Mouse (Mus musculus) urinary bladder, adult 18-20 months (tissue): ENCODE results near the gene Nfic.

Experiments used
- DNase-seq, 2 experiments: peaks; one replicate each; pipeline ENCODE4 v3.0.0; 2022; ENCODE audit warnings: low spot score in 2 of 2, mixed read lengths in 2 of 2

The Nfic gene

DNA sequence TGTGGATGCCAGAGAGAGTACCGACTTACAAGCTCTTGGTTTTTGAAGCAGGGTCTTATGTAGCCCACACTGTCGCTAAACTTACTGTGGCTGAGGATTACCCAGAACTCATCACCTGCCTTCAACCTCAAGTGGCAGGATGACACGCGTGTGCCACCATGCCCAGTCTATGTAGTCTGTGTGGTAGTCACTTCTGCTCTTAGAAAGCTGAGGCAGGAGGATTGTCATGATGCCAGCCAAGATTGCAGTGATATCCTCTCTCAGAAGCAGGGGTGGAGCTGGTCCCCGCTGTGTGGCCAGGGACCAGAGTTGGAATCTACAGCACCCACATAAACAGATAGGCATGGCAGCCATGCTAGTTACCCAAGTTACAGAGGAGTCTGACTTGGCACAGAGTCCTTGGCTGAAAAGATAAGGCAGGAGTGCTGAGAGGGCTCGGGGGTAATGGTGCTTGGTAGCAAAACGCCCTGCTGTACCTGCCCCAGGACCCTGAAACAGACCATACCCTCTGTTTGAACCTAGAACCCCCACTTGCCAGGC is 30.1 kb upstream of the Nfic start:
- no peak for DNase-seq

DNA sequence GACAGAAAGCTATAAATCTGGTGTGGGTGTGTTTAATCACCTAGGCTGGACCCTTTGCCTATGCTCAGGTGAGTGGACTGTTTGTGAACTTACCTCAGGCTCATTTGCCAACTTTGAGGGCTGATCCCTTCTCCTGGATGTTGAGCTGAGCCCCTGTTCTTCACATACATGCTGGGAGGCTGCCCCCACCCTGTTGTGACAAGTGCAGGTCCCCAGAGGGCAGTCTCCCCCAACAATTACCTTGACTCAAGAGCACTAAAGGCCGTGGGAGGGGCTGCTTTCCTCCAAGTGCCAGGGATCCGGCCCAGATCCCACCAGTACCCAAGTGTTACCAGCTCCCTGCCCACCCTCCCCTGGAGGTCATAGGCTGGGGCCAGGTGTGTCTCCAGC is 29.6 kb upstream of the Nfic start:
- DNase-seq, result no peak

DNA sequence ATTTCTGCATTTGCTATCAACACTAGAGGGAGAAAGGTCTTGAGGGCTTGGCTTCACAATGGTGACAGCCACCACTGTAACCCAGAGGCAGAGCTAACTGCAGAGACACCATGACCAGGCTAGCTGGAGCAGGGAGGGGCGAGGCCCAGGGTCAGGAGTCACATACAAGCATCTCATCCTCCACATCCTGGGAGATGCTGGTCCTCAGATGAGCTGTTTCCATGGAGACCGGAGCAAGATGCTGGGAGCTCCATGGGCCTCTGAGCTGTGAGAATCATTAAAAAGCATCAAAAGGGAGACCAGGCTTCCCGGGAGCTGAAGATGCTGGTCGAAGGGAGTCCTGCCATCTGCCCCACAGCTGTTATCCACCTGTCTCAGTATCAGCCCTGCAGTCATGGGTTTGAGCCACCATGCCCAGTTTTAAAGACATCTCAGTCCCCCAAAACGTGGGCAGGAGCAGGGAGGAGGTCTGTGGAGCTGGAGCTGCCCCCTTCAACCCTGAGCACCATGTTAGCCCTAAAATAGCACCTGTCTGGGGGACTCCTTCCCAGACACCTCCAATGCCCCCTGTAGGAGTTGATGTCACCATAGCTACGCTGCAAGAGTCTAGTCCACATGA is 29.1 kb upstream of the Nfic start:
- no peak for DNase-seq

DNA sequence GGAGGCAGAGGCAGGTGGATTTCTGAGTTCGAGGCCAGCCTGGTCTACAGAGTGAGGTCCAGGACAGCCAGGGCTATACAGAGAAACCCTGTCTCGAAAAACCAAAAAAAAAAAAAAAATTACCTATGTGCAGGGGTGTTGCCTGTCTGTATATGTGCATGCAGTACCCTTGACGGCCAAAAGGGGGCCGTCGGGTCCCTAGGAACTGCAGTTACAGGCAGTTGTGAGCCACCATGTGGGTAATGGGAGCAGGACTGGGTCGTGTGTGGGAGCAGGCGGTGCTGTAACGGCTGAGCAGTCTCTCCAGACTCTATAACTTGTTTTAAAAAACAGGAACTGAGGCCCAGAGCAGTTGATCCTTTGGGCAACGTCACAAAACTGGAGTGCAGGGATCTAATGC is 28.5 kb upstream of the Nfic start:
- DNase-seq, result no peak

DNA sequence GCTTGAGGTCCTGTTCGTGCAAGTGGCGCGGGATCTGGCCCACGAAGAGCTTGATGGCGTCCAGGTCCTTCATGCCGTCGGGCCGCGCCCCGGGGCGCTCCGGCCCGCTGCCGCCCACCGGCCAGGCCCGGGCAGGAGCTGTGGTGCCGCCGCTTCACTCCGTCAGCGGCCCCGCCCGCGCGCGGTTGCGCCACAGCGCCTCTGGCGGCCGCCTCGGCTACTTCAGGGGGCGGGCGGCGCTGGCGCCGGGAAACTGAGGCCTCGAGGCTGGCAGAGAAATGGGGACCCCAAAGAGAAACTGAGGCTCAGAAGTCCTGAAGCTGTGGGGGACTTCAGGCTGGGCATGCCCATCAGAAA is 27.1 kb upstream of the Nfic start, which contains the start of gene Celf5:
Celf5 (minus strand) TSS at position 177 of the 357 bp plus-strand sequence.
- peak in 1 of 2 experiments; percentile 75 for DNase-seq

DNA sequence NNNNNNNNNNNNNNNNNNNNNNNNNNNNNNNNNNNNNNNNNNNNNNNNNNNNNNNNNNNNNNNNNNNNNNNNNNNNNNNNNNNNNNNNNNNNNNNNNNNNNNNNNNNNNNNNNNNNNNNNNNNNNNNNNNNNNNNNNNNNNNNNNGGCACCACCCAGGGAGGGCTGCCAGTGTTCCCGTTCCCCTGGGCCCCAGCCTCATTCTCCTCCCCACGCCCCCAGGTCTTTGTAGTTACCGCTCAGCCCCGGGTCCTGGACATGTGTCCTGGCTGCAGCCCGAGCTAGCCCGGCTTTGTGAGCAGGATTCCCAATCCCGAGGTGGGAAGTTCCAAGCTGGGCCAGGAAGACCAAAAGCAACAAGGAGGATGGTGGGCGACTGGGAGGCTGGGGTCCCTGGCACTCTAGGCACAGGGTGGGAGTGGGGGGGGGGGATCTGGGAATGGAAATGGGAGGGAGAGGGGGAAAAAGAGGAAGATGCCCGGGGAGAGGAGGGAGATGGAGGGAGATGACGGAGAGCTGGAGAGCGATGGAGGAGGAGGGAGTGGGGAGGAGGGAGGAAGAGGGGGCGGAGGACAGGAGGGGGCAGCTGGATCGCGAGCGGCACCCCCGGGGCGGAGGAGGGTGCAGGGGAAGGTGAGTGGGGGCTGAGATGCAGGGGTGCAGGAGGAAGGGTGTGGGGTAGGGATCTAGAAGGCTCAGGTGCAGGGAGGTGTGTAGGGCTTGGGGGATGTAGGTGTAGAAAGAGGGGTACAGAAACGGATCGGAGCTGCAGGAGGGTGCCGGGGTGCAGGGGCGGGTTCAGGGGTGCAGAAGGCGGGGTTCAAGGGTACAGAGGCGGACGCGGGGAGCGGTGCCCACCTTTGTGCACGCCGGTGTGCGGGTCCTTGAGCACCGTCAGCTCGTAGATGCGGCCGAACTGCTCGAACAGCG is 26.4 kb upstream of the Nfic start:
- no peak for DNase-seq

DNA sequence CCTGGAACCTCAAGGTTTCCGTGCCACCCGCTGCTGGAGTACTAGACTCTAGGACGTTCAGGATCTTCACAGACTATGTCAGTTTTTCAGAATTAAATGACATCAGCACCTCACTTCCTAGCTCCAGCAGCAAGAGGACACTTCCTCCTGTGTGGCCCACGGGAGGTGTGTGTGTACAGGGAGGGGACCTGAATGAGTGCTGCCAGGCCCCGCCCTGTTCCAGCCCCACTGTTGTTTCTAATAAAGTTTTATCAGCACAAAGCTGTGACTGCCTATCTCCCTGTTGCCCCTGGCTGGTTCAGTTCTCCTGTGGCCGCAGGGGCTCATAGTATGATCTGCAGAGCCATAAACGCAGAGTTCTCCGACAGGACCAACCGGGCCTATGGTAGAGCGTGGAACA is 19.0 kb upstream of the Nfic start:
- DNase-seq, result no peak

DNA sequence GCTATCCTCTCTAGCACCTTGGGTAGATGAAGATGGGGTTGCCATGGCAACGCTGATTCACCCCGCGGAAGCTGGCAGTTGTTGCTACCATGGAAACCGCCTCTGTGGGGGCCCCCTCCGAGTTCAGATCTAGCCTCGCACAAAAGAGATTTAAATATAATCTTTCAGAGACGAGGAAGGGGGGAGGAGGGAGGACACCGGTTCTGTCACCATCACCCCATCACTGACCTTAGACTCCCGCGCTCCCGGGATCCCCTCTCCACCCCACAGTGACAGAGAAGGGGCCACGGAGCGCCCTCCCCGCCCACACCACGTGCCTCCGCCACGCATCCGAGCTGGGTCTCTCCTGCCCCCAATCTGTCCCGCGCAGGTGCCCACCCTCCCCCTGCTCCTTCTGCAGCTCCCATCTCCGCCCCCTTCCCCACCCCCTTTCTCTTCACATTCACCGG is 17.6 kb upstream of the Nfic start:
- DNase-seq, result no peak

DNA sequence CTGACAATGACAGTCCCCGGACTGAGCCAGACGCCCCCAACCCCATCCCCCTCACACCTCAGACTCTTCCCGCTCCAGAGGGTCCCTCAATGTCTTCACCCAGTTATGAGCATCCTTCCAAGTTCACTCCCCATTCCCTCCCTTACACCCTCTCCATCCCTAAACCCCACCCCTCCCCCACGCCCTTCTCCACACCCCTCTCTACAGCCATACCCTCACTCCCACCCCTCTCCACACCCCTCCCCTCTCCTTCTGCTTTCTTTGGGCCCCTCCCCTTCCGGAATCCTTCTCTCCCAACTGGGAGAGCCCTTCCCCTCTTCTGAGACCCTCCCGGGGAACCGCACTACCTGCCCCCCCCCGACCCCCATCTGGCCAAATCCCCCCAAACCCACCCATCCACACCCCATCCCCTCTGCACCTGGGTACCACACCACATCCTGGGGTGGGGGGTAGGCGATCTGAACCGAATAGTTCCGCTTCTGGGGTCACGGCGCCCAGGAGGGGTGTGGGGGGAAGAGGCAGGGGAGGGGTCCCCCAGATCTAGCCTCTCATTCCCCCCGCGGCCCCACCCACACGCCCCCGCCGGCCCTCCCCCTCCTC is 17.1 kb upstream of the Nfic start:
- DNase-seq, result no peak

DNA sequence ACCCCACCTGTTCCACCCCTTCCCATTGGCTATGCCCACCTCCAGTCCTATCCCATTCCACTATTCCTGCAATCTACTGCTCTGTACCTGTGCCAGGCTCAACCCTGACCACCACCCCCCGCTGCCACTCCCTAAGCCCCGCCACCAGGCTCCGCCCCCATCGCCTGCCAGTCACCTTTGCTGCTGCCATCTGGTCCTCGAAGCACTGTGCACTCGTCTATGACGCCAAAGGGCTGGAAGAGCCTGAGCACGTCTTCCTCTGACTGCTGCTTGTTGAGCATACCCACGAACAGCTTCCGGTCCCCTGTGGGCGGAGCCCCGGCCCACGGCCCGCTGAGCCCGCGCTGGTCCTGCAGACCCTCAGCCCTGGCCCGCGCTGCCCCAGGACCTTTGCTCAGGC is 15.0 kb upstream of the Nfic start:
- DNase-seq, result no peak

DNA sequence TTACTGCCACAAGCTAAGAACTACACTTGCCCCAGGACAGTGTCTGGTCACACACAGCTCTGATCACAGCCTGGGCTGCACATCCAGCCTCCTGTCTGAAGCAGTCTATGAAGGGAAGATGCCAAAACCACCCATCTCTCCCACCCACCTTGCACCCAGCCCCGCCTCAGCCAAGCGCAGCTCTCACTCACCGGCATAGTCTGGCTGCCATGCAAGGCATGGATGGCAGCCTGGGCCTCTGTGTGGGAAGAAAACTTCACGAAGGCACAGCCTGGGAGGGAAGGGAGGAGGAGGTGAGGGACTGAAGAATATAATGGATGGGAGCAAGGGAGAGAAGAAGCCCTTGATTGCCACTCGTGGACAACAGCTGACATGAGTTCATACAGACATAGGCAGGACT is 13.8 kb upstream of the Nfic start:
- no peak for DNase-seq

DNA sequence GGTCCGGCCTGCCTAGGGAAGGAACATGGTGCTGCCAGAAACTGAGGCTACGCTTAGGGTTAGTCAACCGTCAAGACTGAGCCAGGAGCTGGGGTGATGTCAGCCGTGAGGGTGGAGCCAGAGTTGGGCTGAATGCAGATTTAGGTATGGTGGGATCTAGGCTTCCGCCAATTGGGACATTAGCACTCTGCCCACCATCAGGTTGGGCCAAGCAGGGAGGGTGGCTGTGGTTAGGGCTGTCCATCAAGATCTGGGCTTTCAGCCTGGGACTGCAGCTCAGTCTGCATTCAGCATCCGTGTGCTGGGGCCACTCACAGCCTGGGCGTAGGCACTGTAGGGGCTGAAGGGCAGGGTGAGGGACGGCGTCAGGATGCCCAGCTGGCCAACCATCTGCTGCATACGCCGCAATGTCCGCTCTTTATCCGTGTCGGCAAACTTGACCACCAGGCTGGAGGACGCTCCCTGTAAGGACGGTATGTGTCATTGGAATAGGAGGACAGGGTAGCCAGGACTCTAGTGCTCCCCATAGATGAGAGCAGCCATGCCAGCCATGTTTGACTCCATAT is 12.3 kb upstream of the Nfic start:
- no peak for DNase-seq

DNA sequence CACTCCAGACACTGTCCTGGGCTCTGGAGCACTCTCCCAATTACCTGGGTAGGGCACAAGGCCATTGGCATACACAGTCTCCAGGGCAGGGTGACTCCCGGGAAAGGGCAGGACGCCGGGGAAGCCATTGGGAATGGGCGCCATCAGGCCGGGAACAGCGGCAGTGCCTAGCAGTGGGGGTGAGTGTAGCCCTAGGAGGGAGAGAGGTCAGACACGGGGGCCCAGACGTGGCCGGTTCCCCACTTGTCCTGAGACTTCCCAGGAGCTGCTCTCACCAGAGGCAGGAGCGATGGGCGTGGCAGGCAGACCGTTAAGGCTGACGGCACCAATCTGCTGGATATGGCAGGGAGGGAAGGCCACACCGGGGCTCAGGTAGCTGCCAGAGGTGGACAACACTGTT is 11.4 kb upstream of the Nfic start:
- no peak for DNase-seq

DNA sequence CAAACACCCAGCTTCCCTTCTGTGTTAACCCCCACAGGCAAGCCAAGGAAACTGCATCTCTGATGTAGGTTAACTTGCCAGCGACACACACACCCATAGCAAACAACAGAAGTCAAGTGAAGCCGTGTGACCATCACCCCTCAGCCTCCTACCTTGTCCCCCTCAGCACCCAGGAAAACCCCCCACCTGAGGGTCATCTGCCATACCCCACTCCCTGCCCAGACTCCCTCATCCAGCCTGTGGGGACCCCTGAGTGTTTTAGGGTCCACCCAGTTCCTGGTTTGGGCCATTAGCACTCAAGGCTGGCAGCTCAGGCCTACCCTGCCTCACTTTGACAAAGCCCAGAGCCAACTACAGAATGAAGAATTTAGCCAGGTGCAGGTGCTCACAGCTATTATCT is 10.6 kb upstream of the Nfic start:
- no peak for DNase-seq

DNA sequence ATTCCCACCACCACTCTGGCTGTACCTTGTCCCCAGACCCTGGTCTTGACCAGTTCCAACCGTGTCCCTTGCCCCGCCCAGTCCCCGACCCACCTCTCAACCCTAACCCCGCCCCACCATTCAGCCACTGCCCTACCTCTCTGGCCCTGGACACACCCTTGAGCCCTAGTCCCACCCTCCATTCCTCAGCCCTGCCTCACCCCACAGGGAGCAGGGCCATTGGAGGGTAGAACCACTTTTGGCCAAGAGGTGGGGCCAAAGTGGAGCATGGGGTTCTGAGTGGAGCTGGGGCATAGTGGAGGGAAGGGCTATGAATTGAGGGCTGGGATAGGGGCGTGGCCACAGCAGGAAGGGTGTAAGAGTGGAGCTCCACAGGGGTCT is 9.8 kb upstream of the Nfic start:
- DNase-seq, result no peak

DNA sequence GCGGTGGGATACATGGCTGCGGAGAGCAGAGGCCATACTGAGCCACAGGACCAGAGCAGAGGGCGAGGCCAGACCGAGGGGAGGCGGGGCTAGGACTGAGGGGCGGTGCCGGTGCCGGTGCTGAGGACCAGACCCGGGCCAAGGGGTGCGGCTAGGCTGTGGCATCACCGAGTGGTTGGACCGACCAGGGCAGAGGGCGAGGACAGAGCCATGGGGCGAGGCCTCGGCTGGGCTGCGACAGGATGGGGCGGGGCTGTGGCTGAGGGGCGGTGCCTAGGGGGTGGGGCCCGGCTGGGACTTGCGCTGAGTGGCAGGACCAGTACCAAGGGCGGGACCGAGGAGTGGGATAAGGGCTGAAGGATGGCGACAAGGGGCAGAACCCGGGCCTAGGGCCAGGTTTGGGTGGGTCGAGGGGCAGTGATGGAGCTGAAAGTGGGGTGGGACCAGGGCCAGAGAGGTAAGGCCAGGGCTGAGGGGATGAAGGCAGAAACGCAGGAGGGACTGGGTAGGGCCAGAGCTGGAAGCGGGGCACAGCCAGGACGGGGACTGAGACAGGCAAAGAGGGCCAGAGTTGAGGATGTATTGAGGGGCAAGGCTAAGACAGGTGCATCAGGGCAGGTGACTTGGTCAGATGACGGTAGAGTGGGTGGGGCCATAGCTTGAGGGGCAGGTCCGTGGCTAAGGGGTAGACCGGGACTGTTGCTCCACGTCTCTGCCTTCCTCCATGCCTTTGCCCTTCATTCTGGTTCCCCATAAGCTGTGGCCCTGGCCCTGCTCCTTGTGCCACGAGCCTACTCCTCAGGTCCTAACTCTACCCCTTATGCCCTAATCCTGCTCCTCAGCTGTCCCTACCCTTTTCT is 9.2 kb upstream of the Nfic start:
- peak in 1 of 2 experiments; percentile 27 for DNase-seq

DNA sequence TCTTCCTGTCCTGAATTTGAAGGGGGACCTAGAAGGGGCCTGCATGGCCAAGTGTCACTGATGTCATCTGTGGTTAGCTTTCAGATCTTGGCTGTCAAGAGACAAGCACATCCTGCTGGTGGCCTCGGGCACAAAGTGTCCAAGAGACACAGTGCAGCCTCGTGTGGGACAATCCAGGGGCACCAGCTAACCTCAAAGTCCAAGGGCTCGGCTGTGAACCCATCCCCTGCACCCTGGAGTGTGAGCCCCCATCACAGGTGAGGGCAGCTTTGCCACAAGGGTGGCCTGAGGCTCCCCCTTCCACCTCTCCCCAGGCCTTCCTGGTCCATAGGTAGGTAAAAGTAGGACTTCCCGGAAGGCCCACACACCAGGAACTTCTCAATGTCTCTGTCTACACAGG is 8.1 kb upstream of the Nfic start:
- no peak for DNase-seq

DNA sequence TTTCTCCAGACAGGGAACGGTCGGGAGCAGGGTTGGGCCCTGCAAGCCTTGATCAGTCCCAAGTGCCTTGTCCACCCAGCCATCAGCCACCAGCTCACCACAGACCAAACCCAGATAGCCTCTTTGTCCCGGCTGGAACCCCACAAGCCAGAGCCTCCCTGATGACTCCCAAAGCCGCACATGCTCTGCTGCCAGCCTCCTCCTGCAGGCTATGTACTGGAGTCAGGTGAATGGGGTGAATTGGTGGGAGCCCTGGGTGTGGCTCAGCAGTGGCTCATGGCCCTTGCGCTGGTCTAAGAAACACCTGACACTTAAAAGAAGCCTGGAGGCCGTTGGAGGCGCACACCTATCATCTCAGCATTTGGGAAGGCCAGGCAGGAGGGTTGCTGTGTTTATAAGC is 7.5 kb upstream of the Nfic start:
- no peak for DNase-seq

DNA sequence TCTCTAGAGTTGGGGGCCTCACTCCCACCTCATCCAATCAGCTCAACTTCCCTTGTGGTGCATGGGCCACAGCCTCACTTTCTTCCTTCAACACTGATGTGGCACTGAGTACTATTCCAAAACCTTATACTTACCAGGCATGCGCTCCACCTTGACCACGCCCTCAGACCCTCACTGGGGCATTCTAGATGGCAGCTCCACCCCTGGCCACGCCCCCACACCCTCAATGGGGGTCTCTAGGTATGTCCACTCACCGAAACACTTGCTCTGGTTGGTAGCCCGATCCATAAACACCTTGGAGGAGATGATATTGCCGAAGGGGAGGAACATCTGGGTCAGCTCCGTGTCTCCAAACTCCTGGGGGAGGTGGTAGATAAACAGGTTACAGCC is 7.0 kb upstream of the Nfic start:
- no peak for DNase-seq

DNA sequence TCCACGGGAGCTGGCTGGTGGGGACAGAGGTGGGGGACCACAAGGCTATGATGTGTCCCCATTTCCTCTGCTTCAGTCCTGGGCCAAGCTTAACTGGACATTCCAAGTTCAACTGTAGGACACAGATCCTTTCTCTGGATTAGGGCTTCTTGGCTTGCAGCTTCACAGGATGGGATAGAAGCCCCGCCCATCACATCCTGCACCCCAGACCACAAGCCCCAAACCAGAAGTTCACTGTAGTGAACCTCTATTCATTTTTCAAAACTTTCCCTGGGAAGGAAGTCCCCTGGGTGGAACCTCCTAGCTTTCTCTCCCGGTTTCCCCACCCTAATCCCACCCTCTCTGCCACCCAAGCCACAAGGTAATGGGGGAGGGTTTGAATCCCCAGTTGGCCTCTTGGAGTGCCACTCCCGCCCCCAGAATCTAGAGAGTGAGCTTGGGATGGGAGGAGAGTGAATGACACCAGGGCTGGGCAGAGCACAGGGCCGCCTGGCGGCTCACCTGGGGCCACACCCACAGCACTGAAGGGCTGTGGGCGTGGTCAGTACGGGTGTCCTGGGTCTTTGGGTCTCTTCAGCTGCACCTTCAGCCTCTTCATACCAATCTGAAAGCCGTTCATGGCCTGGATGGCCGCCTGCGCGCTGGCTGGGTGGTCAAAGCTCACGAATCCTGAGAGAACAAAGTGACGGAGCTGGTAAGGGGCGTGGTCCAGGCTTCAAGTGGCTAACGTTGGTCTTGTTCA is 6.4 kb upstream of the Nfic start:
- DNase-seq, result no peak

DNA sequence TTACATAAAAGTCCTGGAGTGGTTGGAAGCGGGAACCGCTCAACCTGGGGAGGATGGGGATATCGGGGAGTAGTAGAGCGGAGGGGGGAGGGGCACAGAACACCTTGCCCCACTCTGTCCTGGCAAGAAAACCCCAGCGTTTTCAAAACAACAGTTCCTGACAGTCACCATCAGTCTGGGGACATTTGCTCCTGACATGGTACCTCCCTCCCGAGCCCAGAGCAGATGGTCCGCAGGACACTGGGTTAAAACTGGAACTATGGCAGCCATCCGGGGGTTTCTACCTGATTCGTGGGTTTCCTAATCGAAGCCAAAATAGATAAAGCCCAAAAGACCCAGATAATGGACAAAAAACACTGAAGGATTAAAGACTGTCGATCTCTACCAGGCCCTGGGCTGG is 5.5 kb upstream of the Nfic start:
- no peak for DNase-seq
